Mouse (Mus musculus) adrenal gland, adult (tissue): Measurements from ENCODE around the gene Nedd4.
A peak's percentile ranks its signal among the peaks of the same experiment; 100 is the strongest.

Experiments
- DNase-seq, 2 experiments: peaks; one replicate each; pipeline ENCODE4 v3.0.0; 2022 to 2023; ENCODE audit warnings: low spot score in 1 of 2; ENCODE audit not compliant: inconsistent age in 2 of 2

Nedd4 gene

DNA sequence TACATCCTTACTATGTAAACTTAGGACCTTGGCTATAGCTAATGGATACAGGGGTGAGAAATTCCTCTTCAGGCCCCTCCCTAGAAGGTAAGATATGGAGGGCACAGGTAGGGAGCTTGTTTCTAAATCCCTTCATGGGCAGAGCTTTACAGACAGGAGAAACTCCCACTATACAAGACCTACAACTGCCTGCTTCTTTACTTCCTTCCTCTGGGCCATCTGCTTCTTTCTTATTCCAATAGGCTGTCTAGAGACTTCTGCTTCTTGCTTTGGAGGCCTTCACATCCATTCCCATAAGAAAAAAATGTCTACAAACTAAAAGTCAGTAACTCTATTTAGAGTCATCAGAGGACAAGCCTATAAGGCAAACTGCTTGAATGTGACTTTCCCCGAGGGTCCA is 125.6 kb downstream of the Nedd4 start:
- DNase-seq, result no peak

GRCm38 (mm10) chr9:72790530-72791212 is 128.5 kb downstream of the Nedd4 start:
- no peak for DNase-seq

DNA sequence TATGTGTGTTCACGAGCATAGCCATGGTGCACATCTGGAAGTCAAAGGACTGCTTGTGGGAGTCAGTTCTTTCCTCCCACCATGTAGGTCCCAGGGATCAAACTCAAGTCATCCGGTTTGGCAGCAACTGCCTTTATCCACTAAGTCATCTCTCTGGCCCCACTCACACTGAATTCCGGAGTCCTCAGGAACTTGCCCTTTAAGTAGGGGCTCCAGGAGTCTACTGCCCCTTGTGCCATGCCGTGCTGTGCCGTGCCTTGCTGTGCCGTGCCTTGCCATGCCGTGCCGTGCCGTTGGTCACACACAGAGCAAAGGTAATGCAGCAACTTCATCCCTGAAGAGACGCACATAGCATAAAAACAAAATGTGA is 129.1 kb downstream of the Nedd4 start:
- peak in 1 of 2 experiments; percentile 43 for DNase-seq

- DNase-seq, result peak; percentile 59 to 84
These were observed 129.5 kb downstream of the Nedd4 start for GRCm38 (mm10) chr9:72791681-72792080.

DNA sequence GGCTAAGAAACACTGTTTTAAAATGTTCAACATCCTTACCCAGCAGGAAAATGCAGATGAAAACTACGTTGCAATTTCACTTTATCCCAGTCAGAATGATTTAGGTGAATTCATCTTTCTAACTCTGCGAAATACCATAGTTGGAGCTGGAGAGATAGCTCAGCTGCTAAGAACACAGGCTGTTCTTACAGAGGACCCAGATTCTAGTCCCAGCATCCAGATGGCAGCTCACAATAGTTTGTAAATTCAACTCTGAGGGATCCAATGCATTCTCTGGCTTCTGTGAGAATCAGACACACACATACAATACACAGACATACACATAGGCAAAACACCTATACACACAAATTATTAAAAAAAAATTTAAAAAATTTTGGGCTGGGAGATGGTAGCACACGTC is 133.1 kb downstream of the Nedd4 start:
- DNase-seq, result no peak

DNA sequence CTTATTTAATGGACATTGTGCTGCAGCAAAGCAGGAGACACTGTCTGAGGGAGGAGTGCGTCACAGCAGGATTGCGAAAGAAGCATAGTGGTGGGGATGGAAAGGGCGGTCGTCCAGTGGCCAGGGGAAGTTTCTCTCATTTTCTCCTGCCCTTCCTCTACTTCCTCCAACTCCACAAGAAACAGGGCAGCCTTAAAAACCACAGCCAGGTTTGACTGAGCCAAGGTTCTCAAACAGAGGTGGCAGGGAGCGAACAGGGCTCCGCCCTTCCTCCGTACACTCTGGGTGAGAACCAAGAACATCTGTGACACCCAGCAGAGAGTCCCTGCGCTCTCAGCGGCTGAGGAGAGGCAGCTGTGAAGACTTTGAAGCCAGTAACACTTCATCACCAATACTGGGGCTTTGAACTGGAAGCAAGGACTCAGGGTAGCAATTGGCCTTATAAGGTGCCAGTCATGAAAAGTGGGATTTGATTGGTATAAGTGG is 135.0 kb downstream of the Nedd4 start:
- peak in 1 of 2 experiments; percentile 37 for DNase-seq
